Mouse (Mus musculus) left cerebral cortex, postnatal 25 days (tissue): ENCODE measurements around the gene Tldc2. TPM values are rescaled to one million over a fixed set of nuclear protein-coding genes. Genes with fewer than 3 reads are reported as not detected.

Experiments
- DNase-seq, 2 experiments: peaks; one replicate each; pipeline ENCODE4 v3.0.0; 2022; ENCODE audit warnings: low spot score in 2 of 2, mixed read lengths in 1 of 2
- intact Hi-C: fragments of 180-260 bp; cut with DNase I; formaldehyde crosslinking; loops from one replicate; pipeline ENCODE4 v1.15.1; 2025
- total RNA-seq, 2 experiments: library from RNA; stranded (reverse); gene quantifications; 2 replicates each; pipeline ENCODE4 v1.2.3; 2021

Tldc2 gene
- total RNA-seq, 2 experiments from 2014 or later: not detected

GRCm38 (mm10) chr2:157136176-157136575, 49.3 kb downstream of the Tldc2 start:
- DNase-seq: no peak
- intact Hi-C loops: loop anchor here (5.0 to 10.0 kb wide), 3 partner anchors 66 to 429 kb away; partner anchors contain the start of genes Nnat and Rbl1

- intact Hi-C loops: loop anchor here (5.0 to 10.0 kb wide), 3 partner anchors 66 to 428 kb away; partner anchors contain the start of genes Nnat and Rbl1
- no peak for DNase-seq
Observed at GRCm38 (mm10) chr2:157136646-157137045, 49.8 kb downstream of the Tldc2 start.

- DNase-seq: no peak
- intact Hi-C loops: loop anchor here (5.0 to 10.0 kb wide), 3 partner anchors 64 to 427 kb away; partner anchors contain the start of genes Nnat and Rbl1
Observed at GRCm38 (mm10) chr2:157137959-157138731, 51.3 kb downstream of the Tldc2 start.

- intact Hi-C loops: loop anchor here (5.0 to 10.0 kb wide), 3 partner anchors 63 to 426 kb away; partner anchors contain the start of genes Nnat and Rbl1
- DNase-seq: no peak
Observed at GRCm38 (mm10) chr2:157138808-157139207, 52.0 kb downstream of the Tldc2 start.

- intact Hi-C loops: loop anchor here (5.0 to 10.0 kb wide), 3 partner anchors 63 to 425 kb away; partner anchors contain the start of genes Nnat and Rbl1
- no peak for DNase-seq
Observed at GRCm38 (mm10) chr2:157139251-157139802, 52.5 kb downstream of the Tldc2 start.

- no peak for DNase-seq
- intact Hi-C loops: no loop called here
Observed at GRCm38 (mm10) chr2:157141962-157142361, 55.1 kb downstream of the Tldc2 start.

GRCm38 (mm10) chr2:157144132-157144531, 57.3 kb downstream of the Tldc2 start:
- intact Hi-C loops: no loop called here
- DNase-seq: no peak

GRCm38 (mm10) chr2:157145173-157145572, 58.3 kb downstream of the Tldc2 start:
- no peak for DNase-seq
- intact Hi-C loops: no loop called here

Other genes starting within 250 kb of the Tldc2 start
- 1 to 10 TPM in 1 of 2 experiments, under 1 TPM in 1; 0.69 to 1.0 TPM for gene Tgif2, start 247.0 kb upstream of the Tldc2 start, total RNA-seq
- gene 4930518I15Rik, start 229.1 kb upstream of the Tldc2 start, total RNA-seq: 1 to 10 TPM; 1.5 to 2.1 TPM
- 100 to 1,000 TPM; 104 to 105 TPM for gene Rab5if, start 223.9 kb upstream of the Tldc2 start, total RNA-seq
- under 1 TPM; 0.39 to 0.55 TPM for gene Sla2, start 199.9 kb upstream of the Tldc2 start, total RNA-seq
- gene Ndrg3, start 95.0 kb upstream of the Tldc2 start, total RNA-seq: 100 to 1,000 TPM; 509 to 517 TPM
- gene Dsn1, start 79.9 kb upstream of the Tldc2 start, total RNA-seq: 1 to 10 TPM; 4.7 TPM
- gene Soga1, start 7.8 kb upstream of the Tldc2 start, total RNA-seq: 10 to 100 TPM; 19.8 to 24.6 TPM
- 10 to 100 TPM; 11.6 to 12.4 TPM for gene Samhd1, start 48.2 kb downstream of the Tldc2 start, total RNA-seq
- 1 to 10 TPM; 1.2 to 1.6 TPM for gene Rbl1, start 117.5 kb downstream of the Tldc2 start, total RNA-seq
- gene Rpn2, start 192.0 kb downstream of the Tldc2 start, total RNA-seq: 100 to 1,000 TPM; 124 to 130 TPM
- 1 to 10 TPM; 1.0 to 1.4 TPM for gene Mroh8, start 192.5 kb downstream of the Tldc2 start, total RNA-seq